Mouse (Mus musculus): ENCODE results near the gene Ppp4r2.

DNA sequence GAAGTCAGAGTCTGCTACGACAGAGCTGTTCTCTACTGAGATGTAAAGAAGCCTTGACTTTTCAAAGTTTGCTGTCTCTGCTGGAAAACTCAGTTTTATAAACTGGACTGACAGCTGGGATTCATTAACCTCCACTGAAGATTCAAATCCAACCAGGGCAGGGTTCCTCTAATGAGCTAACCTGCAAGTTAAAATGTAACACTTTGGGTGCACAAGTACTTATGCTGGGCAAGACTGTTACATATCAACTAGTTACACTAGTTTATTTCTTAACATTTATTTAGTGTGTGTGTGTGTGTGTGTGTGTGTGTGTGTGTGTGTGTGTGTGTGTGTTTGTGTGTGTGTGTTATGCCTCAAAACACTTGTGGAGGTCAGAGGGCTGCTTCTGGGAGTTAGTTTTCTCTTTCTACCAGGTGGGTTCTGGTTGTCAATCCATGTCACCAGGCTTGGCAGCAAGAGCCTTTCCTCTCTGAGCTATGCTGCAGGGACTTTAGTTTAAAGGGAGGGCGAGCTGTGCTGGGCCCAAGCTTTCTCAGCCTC, 76.8 kb downstream of the Ppp4r2 start:
- TF ChIP-seq CTCF (IDR thresholded peaks at IDR 0.05) (no peak), POLR2A (IDR thresholded peaks at IDR 0.05; ENCODE audit: insufficient read depth, low read depth, low read length) (no peak), EP300 (IDR thresholded peaks at IDR 0.05; ENCODE audit: insufficient read depth, low read depth, low read length) (no peak)
